In genomic region chr4:55141923-55142732, GRCm38 (mm10) we compare ENCODE assay signal across 11 mouse cellular contexts.
DNase-seq lines count a peak whose midpoint lies in the region; ATAC-seq and TF ChIP-seq lines count a peak whose summit lies in the region.
"Had no signal": no experiment of that assay in that cellular context is flagged by ENCODE, and none has a peak within 500 bp of the region (broad histone marks: within the 10 kb centered on the region; RNA-seq: fewer than 3 reads in every experiment).

No protein-coding gene starts in this region.

- H3K79me2 ChIP-seq in myocyte (ENCODE audit: control insufficient read depth, insufficient read depth), result no peaks in the 10 kb centered on the region

- peak; percentile 61 for ATAC-seq in granulocyte monocyte progenitor cell, adult 5-6 weeks (replicated peaks; ENCODE audit: poor library complexity, severe bottlenecking)

- H3K4me2 ChIP-seq in myocyte (ENCODE audit: low read depth), result peak overlapping the region; percentile 48
- H3K4me2 ChIP-seq: limb, embryonic 15.5 days had no signal

- H3K4me3 ChIP-seq in myocyte, result no peak overlapping the region
- H3K4me3 ChIP-seq: limb, embryonic 15.5 days had no signal

- intact Hi-C loops in heart, postnatal 14 days (cut with DNase I), result no loop called here

- no peaks in the 10 kb centered on the region for H3K36me3 ChIP-seq in myocyte (ENCODE audit: control insufficient read depth, insufficient read depth)
- H3K36me3 ChIP-seq: limb, embryonic 15.5 days had no signal

- peak; percentile 25 to 53 for DNase-seq in heart, adult 18-20 months
- DNase-seq in heart, postnatal 14 days, result no peak
- DNase-seq in ovary, postnatal 36 days (ENCODE audit: low spot score), result peak; percentile 20
- no peak for DNase-seq in ovary, postnatal 14 days (ENCODE audit: low spot score)
- DNase-seq in layer of hippocampus, postnatal 14 days (ENCODE audit: low spot score in 2 of 2), result no peak
- no peak for DNase-seq in gastrocnemius, adult 18-20 months (ENCODE audit: low spot score)
- DNase-seq: kidney, adult 9 months; right cerebral cortex, postnatal 25 days had no signal

- TF ChIP-seq POLR2A in myocyte (IDR thresholded peaks at IDR 0.05; ENCODE audit: insufficient read length, low read depth), result no peak

- H3ac ChIP-seq in myocyte (ENCODE audit: control insufficient read depth, insufficient read length), result no peak overlapping the region

- no peaks in the 10 kb centered on the region for H3K27me3 ChIP-seq in myocyte (ENCODE audit: control insufficient read depth, insufficient read depth, insufficient read length)
- H3K27me3 ChIP-seq: limb, embryonic 15.5 days had no signal

TF ChIP-seq in myocyte, 11 proteins besides CTCF, POLR2A, EP300 and RAD21:
- TF ChIP-seq SRF (IDR thresholded peaks at IDR 0.05; ENCODE audit: control insufficient read depth, insufficient read length, low read depth), result peak; percentile 18
- TF ChIP-seq MYOD1 (IDR thresholded peaks at IDR 0.05; ENCODE audit: control insufficient read depth in 1 of 3, insufficient read length in 2 of 3, low read depth in 2 of 3), result no peak

Comparison
In these comparisons a context has a peak if more than half of its experiments do, and no peak if none do; other contexts are left out.
1. DNase-seq: peak in heart, adult 18-20 months (2 of 2) and ovary, postnatal 36 days (single experiment); none in heart, postnatal 14 days (0 of 2), ovary, postnatal 14 days (single experiment), layer of hippocampus, postnatal 14 days (0 of 2) and gastrocnemius, adult 18-20 months (single experiment).